In genomic region chr4:32238921-32239748, GRCm38 (mm10) we compare ENCODE assay signal across 8 mouse cellular contexts. TPM values are rescaled to one million over a fixed set of nuclear protein-coding genes. Genes with fewer than 3 reads are reported as not detected.
DNase-seq lines count a peak whose midpoint lies in the region; ATAC-seq and TF ChIP-seq lines count a peak whose summit lies in the region.

No protein-coding gene starts in this region.

- peak overlapping the region; percentile 74 for H3K4me2 ChIP-seq in heart, embryonic 15.5 days
- peak overlapping the region; percentile 90 for H3K4me2 ChIP-seq in lung, embryonic 14.5 days

- peak; percentile 88 for DNase-seq in CD4-positive, CD25-positive, alpha-beta regulatory T cell, adult 2 months (ENCODE audit: low read depth, low spot score)
- DNase-seq in adrenal gland, postnatal 4 days (ENCODE audit: low spot score in 2 of 2), result peak; percentile 30 to 36
- DNase-seq in forebrain, embryonic 10.5 days (ENCODE audit: extremely low spot score, low spot score), result peak; percentile 77
- DNase-seq in kidney, postnatal 10 days, result peak; percentile 88
- DNase-seq in lung, embryonic 14.5 days, result peak; percentile 88
- DNase-seq in thymus, adult 18-20 months, result peak; percentile 51 to 58

- H3K9me3 ChIP-seq in forebrain, embryonic 10.5 days, result no peaks in the 10 kb centered on the region
- H3K9me3 ChIP-seq in heart, embryonic 15.5 days (replicated peaks), result no peaks in the 10 kb centered on the region
- H3K9me3 ChIP-seq in lung, embryonic 14.5 days (ENCODE audit: low read depth, low read length), result no peaks in the 10 kb centered on the region

- peak; percentile 80 for ATAC-seq in heart, embryonic 15.5 days (replicated peaks; ENCODE audit: insufficient number of reproducible peaks, insufficient read depth, low FRiP score, low read depth)
- peak; percentile 78 for ATAC-seq in lung, embryonic 14.5 days (ENCODE audit: insufficient read depth)
- 0 out of 2 replicates have a peak, but pooled peaks have one; percentile 31 for ATAC-seq in neutrophil, adult 5-6 weeks (ENCODE audit: extremely low read depth, insufficient number of reproducible peaks, low FRiP score, poor library complexity, severe bottlenecking)

- WGBS in forebrain, embryonic 10.5 days, result under 1% methylated on average over 98 of the region's 100 CpGs
- under 1% methylated on average over 96 of the region's 100 CpGs for WGBS in heart, embryonic 15.5 days
- under 1% methylated on average over 89 of the region's 100 CpGs for WGBS in lung, embryonic 14.5 days

- peak overlapping the region; percentile 92 for H3K9ac ChIP-seq in heart, embryonic 15.5 days
- H3K9ac ChIP-seq in lung, embryonic 14.5 days, result peak overlapping the region; percentile 89

- peak overlapping the region; percentile 96 for H3K27ac ChIP-seq in forebrain, embryonic 10.5 days
- peak overlapping the region; percentile 93 for H3K27ac ChIP-seq in heart, embryonic 15.5 days
- peak overlapping the region; percentile 98 for H3K27ac ChIP-seq in lung, embryonic 14.5 days (ENCODE audit: low read depth)

- H3K36me3 ChIP-seq in forebrain, embryonic 10.5 days (replicated peaks), result no peaks in the 10 kb centered on the region
- no peaks in the 10 kb centered on the region for H3K36me3 ChIP-seq in heart, embryonic 15.5 days
- H3K36me3 ChIP-seq in lung, embryonic 14.5 days (ENCODE audit: insufficient read depth), result no peaks in the 10 kb centered on the region

- peak overlapping the region; percentile 90 for H3K4me3 ChIP-seq in forebrain, embryonic 10.5 days
- H3K4me3 ChIP-seq in heart, embryonic 15.5 days, result peak overlapping the region; percentile 86
- peak overlapping the region; percentile 83 for H3K4me3 ChIP-seq in lung, embryonic 14.5 days (ENCODE audit: low read depth, low read length)

- H3K4me1 ChIP-seq in forebrain, embryonic 10.5 days, result peaks cover 79% of the 10 kb centered on the region
- H3K4me1 ChIP-seq in heart, embryonic 15.5 days (replicated peaks), result peaks cover 34% of the 10 kb centered on the region
- H3K4me1 ChIP-seq in lung, embryonic 14.5 days (ENCODE audit: insufficient read depth), result peaks cover 14% of the 10 kb centered on the region

- peak; percentile 8; the same call in 1 of the 2 replicates for TF ChIP-seq CTCF in lung, embryonic 14.5 days (IDR thresholded peaks at IDR 0.05; ENCODE audit: low read depth)

- peaks cover 70% of the 10 kb centered on the region for H3K27me3 ChIP-seq in forebrain, embryonic 10.5 days (ENCODE audit: poor library complexity, severe bottlenecking)
- H3K27me3 ChIP-seq in heart, embryonic 15.5 days, result no peaks in the 10 kb centered on the region
- H3K27me3 ChIP-seq in lung, embryonic 14.5 days (ENCODE audit: insufficient read depth, low read length), result no peaks in the 10 kb centered on the region

RNA-seq across cellular contexts. Expression of gene Bach2, which starts 0.5 kb away (rescaled TPM):
- total RNA-seq in adrenal gland, postnatal 4 days (2021), result 10 to 100 TPM; 14.1 to 14.4 TPM
- polyA plus RNA-seq in forebrain, embryonic 10.5 days (2016; fragmentation: Nextera tagmentation; extraction: Ambion mirVana), result 7.1 and 7.3 TPM in 2 replicates
- 5.0 and 5.4 TPM in 2 replicates for polyA plus RNA-seq in heart, embryonic 15.5 days (2015; fragmentation: Nextera tagmentation; extraction: Ambion mirVana)
- 12.8 and 16.1 TPM in 2 replicates for polyA plus RNA-seq in lung, embryonic 14.5 days (2014; fragmentation: Nextera tagmentation; extraction: Ambion mirVana)
- total RNA-seq in neutrophil, adult 5-6 weeks (2017), result 79.4 and 98.9 TPM in 2 replicates

Comparison
In these comparisons a context has a peak if more than half of its experiments do, and no peak if none do; other contexts are left out.
1. Peak in every context shown above with its lines: DNase-seq, ATAC-seq, H3K4me3 ChIP-seq and H3K27ac ChIP-seq.
2. DNase-seq: peak in every context shown above with its lines; median percentile 88 in CD4-positive, CD25-positive, alpha-beta regulatory T cell, adult 2 months; 88 in kidney, postnatal 10 days; 88 in lung, embryonic 14.5 days; 77 in forebrain, embryonic 10.5 days; 54 in thymus, adult 18-20 months; 33 in adrenal gland, postnatal 4 days.